Mouse (Mus musculus): ENCODE data around the gene Mecr. TPM values are rescaled to one million over a fixed set of nuclear protein-coding genes. Genes with fewer than 3 reads are reported as not detected.
"Not testable (repeated sequence)": the region's sequence is repeated elsewhere in the genome, so short reads cannot be mapped to it uniquely, and the experiment has no call there.

Gene Mecr
- 10 to 100 TPM; 28.9 to 31.7 TPM for total RNA-seq (2021)
- long read RNA-seq, experiment 1, transcript Mecr-201 (10 exons, 1,337 nt) = major isoform, 20 of 33 reads
- long read RNA-seq, experiment 1, partial matches to known transcripts = 1 of 33 reads
- long read RNA-seq, experiment 1, other reads (novel, unspliced or antisense) = 12 of 33 reads
- long read RNA-seq, experiment 2, transcript Mecr-201 (10 exons, 1,337 nt) = major isoform, 13 of 21 reads
- long read RNA-seq, experiment 2, partial matches to known transcripts = 0 of 21 reads
- long read RNA-seq, experiment 2, other reads (novel, unspliced or antisense) = 7 of 21 reads

- peak; percentile 91 to 97 for DNase-seq (ENCODE audit: low spot score in 2 of 2)
Observed at GRCm38 (mm10) chr4:131843290-131843743, at the start of gene Mecr. Gene Mecr, plus strand, starts transcription at chr4:131843470.

DNA sequence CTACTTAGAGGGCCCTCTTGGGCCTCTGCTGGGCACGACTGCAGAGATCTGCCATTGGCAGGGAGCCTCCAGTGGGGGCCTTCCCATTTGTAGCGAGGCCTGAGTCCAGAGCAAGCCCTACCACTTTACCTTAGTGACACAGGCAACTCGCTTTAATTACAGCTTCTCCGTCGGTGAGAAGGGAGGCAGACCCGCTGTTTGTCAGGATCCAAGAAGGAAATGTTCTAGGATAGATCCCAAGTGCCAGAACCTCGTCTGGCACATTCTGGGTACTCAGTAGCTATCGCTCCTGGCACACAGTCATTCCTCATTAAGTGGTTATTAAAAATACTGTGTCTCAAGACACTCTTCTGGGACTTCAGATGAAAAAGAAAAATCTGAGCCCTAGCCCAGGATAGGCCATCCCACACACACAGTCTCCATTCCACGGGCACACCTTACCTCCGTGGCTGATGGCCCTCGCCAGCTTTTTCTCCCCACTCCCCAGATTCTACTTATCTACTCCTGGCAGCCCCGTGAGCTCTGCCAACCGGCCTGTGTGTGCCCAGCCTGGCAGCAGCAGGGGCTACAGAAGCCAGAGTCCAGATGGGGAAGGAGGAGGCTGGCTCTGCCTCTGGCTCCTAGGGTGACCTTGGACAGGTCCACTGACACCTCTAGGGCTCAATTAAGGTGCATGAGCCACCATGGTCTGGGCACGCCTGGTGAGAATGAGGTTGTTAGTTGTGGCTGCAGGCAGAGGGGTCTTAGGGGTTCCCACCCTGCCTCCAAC lies 46.8 kb upstream of the Mecr start:
- no peak for DNase-seq (ENCODE audit: low spot score in 2 of 2)

- peak in 1 of 2 experiments; percentile 10 for DNase-seq (ENCODE audit: low spot score in 2 of 2)
Observed at GRCm38 (mm10) chr4:131797483-131797882, 45.8 kb upstream of the Mecr start.

DNA sequence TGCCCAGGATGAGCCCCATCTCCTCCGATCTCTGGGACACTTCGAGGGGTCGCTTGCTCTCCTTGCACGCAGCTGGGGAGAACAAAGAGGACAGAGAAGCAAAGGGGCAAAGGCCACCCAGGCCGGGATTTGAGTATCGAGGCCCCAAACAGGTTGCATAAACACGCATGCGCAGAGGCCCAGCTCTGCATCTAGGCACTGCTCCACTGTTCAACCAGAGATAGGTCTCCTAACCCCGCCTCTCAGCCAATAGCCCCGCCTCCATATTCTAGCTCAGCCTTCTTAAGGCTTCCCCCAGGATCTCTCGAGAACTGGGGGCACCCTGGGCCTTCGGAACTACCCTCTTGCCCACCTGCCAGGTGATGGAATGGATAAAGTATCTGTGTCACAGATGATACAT lies 45.4 kb upstream of the Mecr start:
- no peak for DNase-seq (ENCODE audit: low spot score in 2 of 2)

GRCm38 (mm10) chr4:131798968-131799367 lies 44.3 kb upstream of the Mecr start:
- no peak for DNase-seq (ENCODE audit: low spot score in 2 of 2)

GRCm38 (mm10) chr4:131803846-131804245 lies 39.4 kb upstream of the Mecr start:
- no peak for DNase-seq (ENCODE audit: low spot score in 2 of 2)

- not testable (repeated sequence) for DNase-seq (ENCODE audit: low spot score in 2 of 2)
Observed at GRCm38 (mm10) chr4:131804732-131805131, 38.5 kb upstream of the Mecr start.

DNA sequence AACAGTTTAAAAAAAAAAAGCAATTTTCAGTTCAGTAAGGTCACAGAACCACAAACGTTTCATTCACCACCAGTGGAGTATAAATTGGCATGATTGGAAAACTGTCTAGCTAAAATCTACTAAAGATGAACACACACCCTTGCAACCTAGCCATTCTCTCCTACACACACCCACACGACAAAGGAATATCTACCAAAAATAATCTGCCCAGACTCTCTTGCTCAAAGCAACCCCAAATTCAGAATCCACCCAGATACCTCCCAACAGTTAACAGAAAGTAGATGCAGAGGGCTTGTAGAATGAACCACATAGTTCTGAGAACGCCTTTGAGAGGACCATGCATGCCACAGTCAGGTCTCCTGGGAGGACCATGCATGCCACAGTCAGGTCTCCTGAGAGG lies 38.0 kb upstream of the Mecr start:
- DNase-seq (ENCODE audit: low spot score in 2 of 2) = no peak

- DNase-seq (ENCODE audit: low spot score in 2 of 2) = no peak
Observed at GRCm38 (mm10) chr4:131812458-131812857, 30.8 kb upstream of the Mecr start.

DNA sequence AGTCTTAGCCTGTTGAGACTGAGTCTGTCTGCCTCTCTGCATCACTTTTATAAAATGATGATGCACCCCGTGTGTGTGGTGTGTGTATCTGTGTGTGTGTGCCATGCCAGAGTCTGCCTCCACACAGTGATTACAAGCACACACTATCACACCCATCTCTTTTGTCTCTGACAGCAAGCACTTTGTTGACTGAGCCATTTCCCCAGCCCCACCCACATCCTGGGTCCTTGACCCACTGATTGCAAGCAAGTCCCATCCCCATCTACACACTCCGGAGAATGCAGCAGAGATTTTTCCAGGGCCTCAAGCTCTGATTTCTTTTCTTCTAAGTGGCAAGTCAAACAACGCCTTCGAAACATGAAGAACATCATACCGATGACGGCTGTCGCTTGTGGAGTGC lies 29.5 kb upstream of the Mecr start:
- DNase-seq (ENCODE audit: low spot score in 2 of 2) = no peak

DNA sequence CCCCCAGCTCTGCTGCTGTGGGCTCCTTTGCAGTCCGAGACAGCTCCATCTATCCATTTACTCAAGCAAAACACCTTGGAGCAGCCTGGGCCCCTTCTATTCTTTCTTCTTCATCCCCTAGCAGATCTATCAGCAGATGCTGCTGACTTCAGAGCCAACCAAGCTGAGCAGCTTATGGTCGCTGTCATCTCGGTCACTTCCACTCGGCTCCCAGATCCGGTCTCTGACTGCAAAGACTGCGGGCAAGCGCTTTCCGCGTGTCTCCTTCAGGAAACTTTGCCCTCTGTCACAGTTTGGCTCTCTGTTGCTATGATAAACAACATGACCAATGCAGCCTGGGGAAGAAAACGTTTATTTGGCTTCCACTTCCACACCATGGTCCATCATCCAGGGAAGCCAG lies 28.4 kb upstream of the Mecr start:
- no peak for DNase-seq (ENCODE audit: low spot score in 2 of 2)

DNA sequence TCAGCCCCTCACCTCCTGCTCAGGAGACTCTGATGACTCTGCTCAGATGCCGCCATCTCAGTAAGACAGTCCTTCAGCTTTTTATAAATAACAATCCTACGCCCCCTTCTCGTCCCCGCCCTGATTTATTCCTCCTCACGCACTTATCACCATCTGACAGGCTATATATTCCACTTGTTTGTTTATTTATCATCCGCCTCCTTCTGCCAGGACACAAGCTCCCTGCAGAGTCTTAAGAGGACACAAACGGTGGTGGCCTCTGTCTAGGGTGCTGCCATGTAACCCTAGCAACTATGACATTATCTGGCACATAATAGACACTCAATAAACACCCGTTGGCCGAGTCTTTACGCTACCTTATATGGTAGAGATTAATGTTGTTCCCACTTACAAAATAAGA lies 27.5 kb upstream of the Mecr start:
- DNase-seq (ENCODE audit: low spot score in 2 of 2) = no peak

DNA sequence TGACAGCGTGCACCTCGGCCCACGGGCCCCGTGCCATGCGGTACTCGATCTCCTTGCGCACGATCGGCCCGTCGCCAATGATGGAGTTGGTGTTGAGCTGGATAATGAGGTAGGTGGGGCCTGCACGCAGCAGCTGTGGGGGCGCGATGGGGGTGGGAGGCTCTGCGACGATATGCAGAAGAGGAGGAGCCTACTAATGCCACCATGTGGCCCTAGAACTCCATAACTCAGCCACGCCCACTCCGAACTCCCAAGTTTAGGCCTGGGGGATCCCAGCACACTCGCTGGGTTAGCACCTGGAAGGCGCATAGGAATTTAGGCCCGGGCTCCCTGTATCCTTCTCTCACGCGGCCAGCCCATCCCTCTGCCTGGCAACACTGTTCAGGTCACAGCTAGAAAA lies 24.3 kb upstream of the Mecr start:
- DNase-seq (ENCODE audit: low spot score in 2 of 2) = no peak

GRCm38 (mm10) chr4:131821161-131821731 lies 22.0 kb upstream of the Mecr start:
- DNase-seq (ENCODE audit: low spot score in 2 of 2) = peak; percentile 54 to 69

DNA sequence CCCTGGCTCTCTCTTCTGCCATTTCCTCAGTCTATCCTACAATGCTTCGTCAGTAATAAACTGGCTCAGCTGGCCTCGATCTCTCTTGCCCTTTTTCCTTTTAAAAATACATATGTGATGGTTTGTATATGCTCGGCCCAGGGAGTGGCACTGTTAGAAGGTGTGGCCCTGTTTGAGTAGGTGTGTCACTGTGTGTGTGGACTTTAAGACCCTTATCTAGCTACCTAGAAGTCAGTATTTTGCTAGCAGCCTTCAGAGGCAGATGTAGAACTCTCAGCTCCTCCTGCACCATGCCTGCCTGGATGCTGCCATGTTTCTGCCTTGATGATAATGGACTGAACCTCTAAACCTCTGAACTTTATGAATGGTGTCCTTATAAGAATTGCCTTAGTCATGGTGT lies 20.7 kb upstream of the Mecr start:
- no peak for DNase-seq (ENCODE audit: low spot score in 2 of 2)

DNA sequence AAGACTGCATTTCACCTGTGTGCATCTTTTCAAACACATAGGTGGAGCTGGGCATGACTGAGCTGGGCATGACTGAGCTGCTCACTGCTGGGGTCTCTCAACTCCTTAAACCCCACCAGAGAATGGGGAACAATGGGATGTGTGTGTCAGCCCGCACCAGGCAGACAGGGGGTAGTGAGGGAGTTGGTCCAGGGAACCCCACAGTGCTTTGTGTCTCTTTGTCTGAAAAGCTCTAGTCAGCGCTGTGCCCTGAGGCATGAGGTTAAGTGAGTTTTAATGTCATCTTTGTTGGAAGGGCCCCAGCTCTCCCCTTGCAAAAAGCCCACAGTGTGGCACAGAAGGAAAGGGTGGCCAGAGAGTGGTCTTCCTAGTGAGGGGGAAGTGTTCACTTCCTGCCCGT lies 18.3 kb upstream of the Mecr start:
- DNase-seq (ENCODE audit: low spot score in 2 of 2) = no peak

DNA sequence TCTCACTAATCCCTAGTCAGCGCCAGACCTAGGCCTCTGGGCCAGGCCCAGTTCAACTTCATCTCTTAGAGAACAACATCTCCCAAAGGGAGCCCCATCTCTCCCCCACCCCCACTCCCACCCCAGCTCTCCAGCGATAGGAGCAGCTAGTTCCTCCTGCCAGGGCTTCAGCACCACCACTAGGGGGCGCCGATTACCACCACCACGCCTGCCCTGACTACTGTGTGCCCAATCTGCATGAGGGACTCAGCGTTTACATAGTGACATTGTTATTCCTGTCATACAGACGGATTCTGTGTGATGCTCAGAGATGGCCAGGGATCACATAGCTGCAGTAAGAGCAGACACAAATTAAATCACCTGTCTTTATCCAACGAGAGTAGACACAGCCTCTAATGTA lies 17.4 kb upstream of the Mecr start:
- peak in 1 of 2 experiments; percentile 34 for DNase-seq (ENCODE audit: low spot score in 2 of 2)

- no peak for DNase-seq (ENCODE audit: low spot score in 2 of 2)
Observed at GRCm38 (mm10) chr4:131826905-131827304, 16.4 kb upstream of the Mecr start.

- no peak for DNase-seq (ENCODE audit: low spot score in 2 of 2)
Observed at GRCm38 (mm10) chr4:131829123-131829522, 14.1 kb upstream of the Mecr start.

DNA sequence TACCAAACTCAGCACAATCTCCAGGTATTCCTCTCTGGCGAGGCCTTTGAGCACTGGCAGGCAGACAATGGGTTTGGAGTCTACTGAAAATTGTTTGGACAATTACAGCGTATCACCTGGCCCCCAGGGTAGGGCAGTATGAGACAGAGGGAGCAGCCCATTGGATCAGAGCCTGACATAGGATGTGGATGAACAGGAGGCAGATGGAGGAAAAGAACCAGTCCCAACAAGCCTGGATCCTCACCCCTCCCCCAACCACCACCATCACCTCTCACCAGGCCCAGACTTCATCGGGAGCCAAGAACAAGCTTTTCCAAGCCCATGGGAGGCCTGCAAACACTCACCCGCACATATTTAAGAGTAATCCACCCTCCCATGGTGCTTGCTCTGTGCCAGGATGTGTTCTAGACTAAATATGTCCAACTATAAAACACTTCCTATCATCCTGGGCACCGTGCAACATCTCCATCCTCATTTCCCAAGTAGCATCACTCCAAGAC lies 11.7 kb upstream of the Mecr start:
- DNase-seq (ENCODE audit: low spot score in 2 of 2) = no peak

DNA sequence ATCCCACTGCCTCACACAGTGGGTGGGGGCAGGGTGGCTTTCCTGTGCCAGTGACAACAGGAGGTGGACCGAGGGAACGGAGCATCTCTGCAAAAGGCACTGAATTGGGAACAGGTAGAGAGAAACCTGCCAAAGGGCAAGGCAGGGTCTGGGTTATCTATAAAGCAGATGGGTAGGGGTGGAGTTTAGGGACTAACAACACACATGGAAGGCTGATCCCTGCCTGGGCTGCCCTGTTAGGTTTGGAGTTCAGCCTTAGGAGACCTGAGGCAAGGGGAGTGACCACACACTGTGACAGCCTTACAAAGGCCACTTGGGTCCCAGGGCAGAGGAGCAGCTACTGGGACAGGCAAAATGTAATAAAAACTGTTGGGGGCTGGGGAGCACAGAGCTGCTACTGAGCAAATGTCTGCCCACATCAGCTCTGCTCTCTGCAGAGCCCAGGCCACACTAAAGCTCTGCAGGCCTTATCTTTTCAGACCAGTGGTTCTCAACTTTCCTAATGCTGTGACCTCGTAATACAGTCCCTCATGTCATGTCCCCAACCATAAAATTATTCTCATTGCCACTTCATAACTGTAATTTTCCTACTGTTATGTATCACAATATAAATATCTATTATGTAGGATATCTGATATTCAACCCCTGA lies 10.4 kb upstream of the Mecr start:
- no peak for DNase-seq (ENCODE audit: low spot score in 2 of 2)

Data from left cerebral cortex, adult 18-20 months (tissue).